Mouse (Mus musculus): Measurements from ENCODE around the gene Coa3. TPM values are rescaled to one million over a fixed set of nuclear protein-coding genes. Genes with fewer than 3 reads are reported as not detected.

Gene Coa3
- total RNA-seq, 1 experiment = 139 TPM

DNA sequence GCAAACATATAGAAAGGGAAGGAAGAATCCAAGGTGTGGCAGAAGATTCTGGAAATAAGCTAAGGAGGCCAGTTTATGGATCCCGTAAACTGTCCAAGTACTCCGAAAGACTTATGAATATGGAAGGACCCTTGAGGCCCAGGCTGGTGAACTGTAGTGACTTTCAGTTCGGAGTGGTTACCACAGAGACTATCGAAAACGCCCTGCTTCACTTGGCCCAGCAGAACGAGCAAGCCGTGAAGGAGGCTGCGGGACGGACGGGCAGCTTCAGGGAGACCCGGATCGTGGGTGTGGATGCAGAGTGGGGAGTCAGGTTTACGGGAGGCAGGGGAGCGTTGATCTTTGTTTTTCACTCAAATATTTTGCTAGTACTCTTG is 267 bp upstream of the Coa3 start:
- Histone ChIP-seq H3K4me1 (ENCODE audit: control insufficient read depth in 2 of 2, insufficient read depth in 2 of 2, low read length in 2 of 2, poor library complexity in 1 of 2) (peaks cover 0 to 12% of the 10 kb centered on the region in 2 experiments; a peak in 3 of 4 replicates), H3K36me3 (ENCODE audit: control insufficient read depth, insufficient read depth, low read length, poor library complexity, severe bottlenecking) (no peaks in the 10 kb centered on the region), H3K4me3 (ENCODE audit: insufficient read depth in 1 of 2, low read depth in 1 of 2, low read length in 2 of 2, poor library complexity in 1 of 2, severe bottlenecking in 1 of 2) (peak overlapping the region; percentile 39 to 95), H3K9me3 (ENCODE audit: control insufficient read depth, insufficient read depth, low read depth, low read length) (no peaks in the 10 kb centered on the region), H3K9ac (ENCODE audit: insufficient read depth, low read depth, low read length, poor library complexity, severe bottlenecking) (peak overlapping the region; percentile 53; the same call in 1 of the 2 replicates), H3K27ac (ENCODE audit: insufficient read depth, low read depth, low read length, poor library complexity, severe bottlenecking) (no peak overlapping the region)
- DNase-seq (ENCODE audit: low read depth, low spot score) = no peak
- no peak for TF ChIP-seq CHD2 (IDR thresholded peaks at IDR 0.05; ENCODE audit: low read depth, low read length)
- no peak for TF ChIP-seq MAFK (IDR thresholded peaks at IDR 0.05; ENCODE audit: insufficient read depth, low read depth, low read length)
- TF ChIP-seq HCFC1 (IDR thresholded peaks at IDR 0.05; ENCODE audit: borderline replicate concordance, insufficient read depth, low read length) = no peak
- TF ChIP-seq ZC3H11A (IDR thresholded peaks at IDR 0.05; ENCODE audit: borderline replicate concordance, low read depth, low read length) = no peak
- TF ChIP-seq ZNF384 (IDR thresholded peaks at IDR 0.05; ENCODE audit: low read depth, low read length) = no peak
- in situ Hi-C loops (cut with MboI; ENCODE audit: low sequenced_read_pairs in 2 of 2, unreplicated experiment in 2 of 2) = no loop called here

DNA sequence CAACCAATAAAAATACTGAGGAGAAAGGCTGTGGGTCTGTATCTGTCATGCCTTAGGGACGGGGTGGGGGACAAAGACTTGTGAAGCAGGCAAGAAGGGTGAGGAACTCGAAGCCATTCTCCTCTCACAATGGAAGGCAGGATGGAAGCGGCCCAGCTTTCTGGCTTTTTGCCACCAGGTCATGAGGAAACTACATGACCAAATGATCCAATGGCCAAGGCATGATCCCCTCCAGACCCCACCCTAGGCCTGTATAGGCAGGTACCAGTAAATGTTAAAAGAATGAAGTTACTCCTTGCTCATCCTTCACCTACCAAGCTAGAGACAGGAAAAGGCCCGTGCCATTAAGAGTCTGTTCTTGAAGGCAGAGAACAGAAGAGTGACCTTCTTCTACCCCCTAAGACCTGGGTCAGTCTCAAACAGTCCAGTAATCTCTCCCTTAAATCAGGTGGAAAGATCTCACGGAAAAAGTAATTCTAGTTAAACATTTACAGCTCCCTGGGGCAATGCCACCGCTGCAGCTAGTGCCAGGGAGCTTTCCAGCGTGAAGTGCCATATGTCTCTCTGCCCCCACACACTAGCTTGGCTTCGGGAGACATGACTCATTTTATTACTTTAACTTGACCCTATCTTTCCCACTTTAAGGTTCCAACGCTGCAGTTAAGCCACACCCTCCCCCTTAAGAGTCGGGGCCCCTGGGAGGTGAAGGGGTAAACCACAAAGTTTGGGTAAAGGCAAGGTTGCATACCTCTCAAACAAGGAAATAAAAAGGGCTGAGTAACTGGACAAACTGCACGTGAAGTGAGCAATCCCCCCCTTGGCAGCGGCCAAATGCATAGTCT is 1.3 kb downstream of the Coa3 start:
- TF ChIP-seq MAFK (IDR thresholded peaks at IDR 0.05; ENCODE audit: insufficient read depth, low read depth, low read length) (no peak), ZC3H11A (IDR thresholded peaks at IDR 0.05; ENCODE audit: borderline replicate concordance, low read depth, low read length) (no peak), CHD2 (IDR thresholded peaks at IDR 0.05; ENCODE audit: low read depth, low read length) (no peak), ZNF384 (IDR thresholded peaks at IDR 0.05; ENCODE audit: low read depth, low read length) (no peak), HCFC1 (IDR thresholded peaks at IDR 0.05; ENCODE audit: borderline replicate concordance, insufficient read depth, low read length) (no peak)
- Histone ChIP-seq H3K9ac (ENCODE audit: insufficient read depth, low read depth, low read length, poor library complexity, severe bottlenecking) (peak overlapping the region; percentile 72), H3K27ac (ENCODE audit: insufficient read depth, low read depth, low read length, poor library complexity, severe bottlenecking) (no peak overlapping the region), H3K36me3 (ENCODE audit: control insufficient read depth, insufficient read depth, low read length, poor library complexity, severe bottlenecking) (no peaks in the 10 kb centered on the region), H3K9me3 (ENCODE audit: control insufficient read depth, insufficient read depth, low read depth, low read length) (no peaks in the 10 kb centered on the region), H3K4me3 (ENCODE audit: insufficient read depth in 1 of 2, low read depth in 1 of 2, low read length in 2 of 2, poor library complexity in 1 of 2, severe bottlenecking in 1 of 2) (peak overlapping the region; percentile 73 to 95), H3K4me1 (ENCODE audit: control insufficient read depth in 2 of 2, insufficient read depth in 2 of 2, low read length in 2 of 2, poor library complexity in 1 of 2) (peaks cover 0 to 12% of the 10 kb centered on the region in 2 experiments; a peak in 3 of 4 replicates)
- DNase-seq (ENCODE audit: low read depth, low spot score) = no peak
- in situ Hi-C loops (cut with MboI; ENCODE audit: low sequenced_read_pairs in 2 of 2, unreplicated experiment in 2 of 2) = no loop called here

DNA sequence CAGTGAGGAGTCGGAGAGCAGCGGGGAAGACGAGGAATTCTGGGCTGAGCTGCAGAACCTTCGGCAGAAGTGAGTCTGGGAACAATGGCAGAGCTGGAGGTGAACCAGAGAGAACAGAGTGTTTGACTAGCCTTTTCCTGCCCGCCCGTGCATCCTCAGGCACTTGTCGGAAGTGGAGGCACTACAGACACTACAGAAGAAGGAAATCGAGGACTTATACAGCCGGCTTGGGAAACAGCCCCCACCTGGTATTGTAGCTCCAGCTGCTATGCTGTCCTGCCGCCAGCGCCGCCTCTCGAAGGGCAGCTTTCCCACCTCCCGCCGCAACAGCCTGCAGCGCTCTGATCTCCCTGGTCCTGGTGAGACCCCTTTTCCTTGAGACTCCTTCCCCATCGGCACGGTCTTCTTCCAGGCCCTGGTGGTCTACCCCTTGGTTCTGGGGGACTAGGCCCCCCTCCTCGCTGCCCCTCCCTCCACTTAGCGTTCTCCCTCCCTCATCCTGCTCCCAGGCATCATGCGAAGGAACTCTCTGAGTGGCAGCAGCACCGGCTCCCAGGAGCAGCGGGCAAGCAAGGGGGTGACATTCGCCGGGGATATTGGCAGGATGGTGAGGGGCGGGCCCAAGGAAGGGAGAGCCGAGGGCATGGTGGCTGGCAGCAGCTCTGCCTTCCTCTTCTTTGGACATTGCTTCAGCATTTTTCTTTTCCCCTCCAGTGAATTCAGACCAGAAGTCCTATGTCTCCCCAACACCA is 2.4 kb downstream of the Coa3 start:
- TF ChIP-seq ZC3H11A (IDR thresholded peaks at IDR 0.05; ENCODE audit: borderline replicate concordance, low read depth, low read length) (no peak), MAFK (IDR thresholded peaks at IDR 0.05; ENCODE audit: insufficient read depth, low read depth, low read length) (no peak), CHD2 (IDR thresholded peaks at IDR 0.05; ENCODE audit: low read depth, low read length) (no peak), ZNF384 (IDR thresholded peaks at IDR 0.05; ENCODE audit: low read depth, low read length) (no peak), HCFC1 (IDR thresholded peaks at IDR 0.05; ENCODE audit: borderline replicate concordance, insufficient read depth, low read length) (no peak)
- H3K9me3 ChIP-seq (ENCODE audit: control insufficient read depth, insufficient read depth, low read depth, low read length) = no peaks in the 10 kb centered on the region
- H3K4me3 ChIP-seq (ENCODE audit: insufficient read depth in 1 of 2, low read depth in 1 of 2, low read length in 2 of 2, poor library complexity in 1 of 2, severe bottlenecking in 1 of 2) = peak overlapping the region; percentile 31 to 41
- in situ Hi-C loops (cut with MboI; ENCODE audit: low sequenced_read_pairs in 2 of 2, unreplicated experiment in 2 of 2) = no loop called here
- peak overlapping the region; percentile 29 for H3K9ac ChIP-seq (ENCODE audit: insufficient read depth, low read depth, low read length, poor library complexity, severe bottlenecking)
- DNase-seq (ENCODE audit: low read depth, low spot score) = no peak
- no peaks in the 10 kb centered on the region for H3K36me3 ChIP-seq (ENCODE audit: control insufficient read depth, insufficient read depth, low read length, poor library complexity, severe bottlenecking)
- H3K27ac ChIP-seq (ENCODE audit: insufficient read depth, low read depth, low read length, poor library complexity, severe bottlenecking) = no peak overlapping the region
- H3K4me1 ChIP-seq (ENCODE audit: control insufficient read depth in 2 of 2, insufficient read depth in 2 of 2, low read length in 2 of 2, poor library complexity in 1 of 2) = peaks cover 0 to 12% of the 10 kb centered on the region in 2 experiments; a peak in 3 of 4 replicates

GRCm38 (mm10) chr11:101275309-101275708 is 3.6 kb downstream of the Coa3 start:
- Histone ChIP-seq H3K27ac (ENCODE audit: insufficient read depth, low read depth, low read length, poor library complexity, severe bottlenecking) (no peak overlapping the region), H3K36me3 (ENCODE audit: control insufficient read depth, insufficient read depth, low read length, poor library complexity, severe bottlenecking) (no peaks in the 10 kb centered on the region), H3K4me1 (ENCODE audit: control insufficient read depth in 2 of 2, insufficient read depth in 2 of 2, low read length in 2 of 2, poor library complexity in 1 of 2) (peaks cover 0 to 12% of the 10 kb centered on the region in 2 experiments; a peak in 3 of 4 replicates), H3K9ac (ENCODE audit: insufficient read depth, low read depth, low read length, poor library complexity, severe bottlenecking) (no peak overlapping the region), H3K4me3 (ENCODE audit: insufficient read depth in 1 of 2, low read depth in 1 of 2, low read length in 2 of 2, poor library complexity in 1 of 2, severe bottlenecking in 1 of 2) (no peak overlapping the region), H3K9me3 (ENCODE audit: control insufficient read depth, insufficient read depth, low read depth, low read length) (no peaks in the 10 kb centered on the region)
- TF ChIP-seq HCFC1 (IDR thresholded peaks at IDR 0.05; ENCODE audit: borderline replicate concordance, insufficient read depth, low read length) = no peak
- no peak for TF ChIP-seq CHD2 (IDR thresholded peaks at IDR 0.05; ENCODE audit: low read depth, low read length)
- TF ChIP-seq MAFK (IDR thresholded peaks at IDR 0.05; ENCODE audit: insufficient read depth, low read depth, low read length) = no peak
- in situ Hi-C loops (cut with MboI; ENCODE audit: low sequenced_read_pairs in 2 of 2, unreplicated experiment in 2 of 2) = no loop called here
- DNase-seq (ENCODE audit: low read depth, low spot score) = no peak
